Mouse (Mus musculus) erythroid progenitor cell, adult 5-6 weeks (primary cell): Measurements from ENCODE around the gene Lin52. TPM values are rescaled to one million over a fixed set of nuclear protein-coding genes. Genes with fewer than 3 reads are reported as not detected.

Source experiments
- ATAC-seq: replicated peaks from 2 replicates; pipeline ENCODE4 v1.8.0; 2016; ENCODE audit warnings: moderate number of reproducible peaks, mild to moderate bottlenecking, moderate TSS enrichment, inconsistent platforms; ENCODE audit not compliant: poor library complexity, low FRiP score, severe bottlenecking
- total RNA-seq, 2 experiments: library from RNA; stranded (forward) in 1 of 2; stranded (reverse) in 1 of 2; fragments of 150-400 nt in 1 of 2; fragments of 186-747, 209-891 nt in 1 of 2; gene quantifications; 2 replicates each; pipeline versions ENCODE4 v1.2.3 to v1.2.4; 2015 to 2017; ENCODE audit warnings: low replicate concordance in 2 of 2

The Lin52 gene
- total RNA-seq (2015; ENCODE audit: low replicate concordance) (19.8 and 41.1 TPM in 2 replicates), total RNA-seq (2017; ENCODE audit: low replicate concordance) (22.0 and 26.2 TPM in 2 replicates)

- peak; percentile 88 for ATAC-seq
Observed at GRCm38 (mm10) chr12:84450718-84451646, at the start of gene Lin52, which contains the start of gene Aldh6a1. Gene Lin52, plus strand, starts transcription at chr12:84451422. Gene Aldh6a1, minus strand, starts transcription at chr12:84451004.

GRCm38 (mm10) chr12:84402923-84403322 is 48.3 kb upstream of the Lin52 start:
- no peak for ATAC-seq

- no peak for ATAC-seq
Observed at GRCm38 (mm10) chr12:84404541-84404940, 46.7 kb upstream of the Lin52 start.

- ATAC-seq = no peak
Observed at GRCm38 (mm10) chr12:84407259-84407658, 44.0 kb upstream of the Lin52 start.

GRCm38 (mm10) chr12:84407874-84408818 is 43.1 kb upstream of the Lin52 start:
- peak; percentile 55 for ATAC-seq

GRCm38 (mm10) chr12:84408819-84409507 is 42.3 kb upstream of the Lin52 start, which contains the start of the genes Entpd5 and Bbof1:
Gene Entpd5, minus strand, starts transcription at chr12:84409029.
Gene Bbof1, plus strand, starts transcription at chr12:84409071.
- peak; percentile 94 for ATAC-seq

- ATAC-seq = peak; percentile 99
Observed at GRCm38 (mm10) chr12:84416834-84417604, 34.2 kb upstream of the Lin52 start, which contains the start of gene Rnf113a2. Gene Rnf113a2, plus strand, starts transcription at chr12:84417196.

GRCm38 (mm10) chr12:84417605-84417922 is 33.7 kb upstream of the Lin52 start:
- no peak; the same call in 1 of the 2 replicates for ATAC-seq

- ATAC-seq = no peak
Observed at GRCm38 (mm10) chr12:84423990-84424389, 27.2 kb upstream of the Lin52 start.

GRCm38 (mm10) chr12:84429825-84430224 is 21.4 kb upstream of the Lin52 start:
- no peak for ATAC-seq

GRCm38 (mm10) chr12:84438697-84439096 is 12.5 kb upstream of the Lin52 start:
- ATAC-seq = no peak

- no peak for ATAC-seq
Observed at GRCm38 (mm10) chr12:84442526-84442925, 8.7 kb upstream of the Lin52 start.

- ATAC-seq = no peak
Observed at GRCm38 (mm10) chr12:84447386-84447785, 3.8 kb upstream of the Lin52 start.

- no peak for ATAC-seq
Observed at GRCm38 (mm10) chr12:84448181-84448580, 3.0 kb upstream of the Lin52 start.

GRCm38 (mm10) chr12:84449887-84450286 is 1.3 kb upstream of the Lin52 start:
- no peak for ATAC-seq

- no peak for ATAC-seq
Observed at GRCm38 (mm10) chr12:84450351-84450717, 888 bp upstream of the Lin52 start.

- peak; percentile 5 for ATAC-seq
Observed at GRCm38 (mm10) chr12:84451801-84452200, 579 bp downstream of the Lin52 start.

- no peak for ATAC-seq
Observed at GRCm38 (mm10) chr12:84456911-84457310, 5.7 kb downstream of the Lin52 start.

GRCm38 (mm10) chr12:84459845-84460244 is 8.6 kb downstream of the Lin52 start:
- ATAC-seq = no peak
